22 mouse cellular contexts compared by ENCODE assay signal in genomic region chr5:119317617-119318016, GRCm38 (mm10).
"Had no signal": no experiment of that assay in that cellular context is flagged by ENCODE, and none has a peak within 500 bp of the region (broad histone marks: within the 10 kb centered on the region; RNA-seq: fewer than 3 reads in every experiment).

No protein-coding gene starts in this region.

- H3K36me3 ChIP-seq: heart, embryonic 10.5 days; heart, embryonic 13.5 days; heart, embryonic 15.5 days; hindbrain, embryonic 13.5 days; hindbrain, embryonic 15.5 days; limb, embryonic 13.5 days; limb, embryonic 15.5 days; liver, embryonic 12.5 days had no signal

- ATAC-seq: hindbrain, postnatal 0 days; intestine, embryonic 16.5 days; liver, embryonic 12.5 days had no signal

- H3K27ac ChIP-seq: heart, embryonic 10.5 days; heart, embryonic 13.5 days; heart, embryonic 15.5 days; hindbrain, embryonic 13.5 days; hindbrain, embryonic 15.5 days; hindbrain, postnatal 0 days; limb, embryonic 13.5 days; limb, embryonic 15.5 days; liver, embryonic 12.5 days had no signal

- H3K27me3 ChIP-seq: heart, embryonic 13.5 days; heart, embryonic 15.5 days; hindbrain, embryonic 15.5 days; liver, embryonic 12.5 days had no signal

- H3K9me3 ChIP-seq: heart, embryonic 10.5 days; heart, embryonic 13.5 days; heart, embryonic 15.5 days; hindbrain, embryonic 13.5 days; hindbrain, embryonic 15.5 days; limb, embryonic 15.5 days; liver, embryonic 12.5 days had no signal

- H3K9ac ChIP-seq: heart, embryonic 13.5 days; heart, embryonic 15.5 days; hindbrain, embryonic 13.5 days; hindbrain, embryonic 15.5 days; limb, embryonic 13.5 days; limb, embryonic 15.5 days; liver, embryonic 12.5 days had no signal

- H3K4me3 ChIP-seq: heart, embryonic 10.5 days; heart, embryonic 13.5 days; heart, embryonic 15.5 days; hindbrain, embryonic 13.5 days; hindbrain, embryonic 15.5 days; limb, embryonic 13.5 days; limb, embryonic 15.5 days; liver, embryonic 12.5 days had no signal

- H3K4me1 ChIP-seq: heart, embryonic 13.5 days; heart, embryonic 15.5 days; hindbrain, embryonic 15.5 days; limb, embryonic 13.5 days had no signal

- DNase-seq: gastrocnemius, postnatal 10 days; gastrocnemius, postnatal 36 days; heart, adult 18-20 months; heart, postnatal 14 days; heart, postnatal 36 days; kidney, adult 11 months; kidney, adult 2 months; kidney, postnatal 14 days; kidney, postnatal 36 days; layer of hippocampus, adult 9-11 months; layer of hippocampus, postnatal 36 days; left cerebral cortex, postnatal 4 days had no signal

- H3K4me2 ChIP-seq: heart, embryonic 13.5 days; heart, embryonic 15.5 days; hindbrain, embryonic 13.5 days; hindbrain, embryonic 15.5 days; limb, embryonic 13.5 days; limb, embryonic 15.5 days; liver, embryonic 12.5 days had no signal
